Mouse (Mus musculus): ENCODE measurements around the gene Bace2. TPM values are rescaled to one million over a fixed set of nuclear protein-coding genes. Genes with fewer than 3 reads are reported as not detected.

Bace2 gene
- total and polyA plus RNA-seq, 3 experiments, result not detected

GRCm38 (mm10) chr16:97309796-97310569 lies 46.6 kb upstream of the Bace2 start:
- DNase-seq (ENCODE audit: low read depth, low spot score), result no peak
- H3K4me1 ChIP-seq (ENCODE audit: control insufficient read depth in 1 of 2, insufficient read depth in 2 of 2, low read length in 2 of 2), result 0 out of 4 replicates have a peak, but pooled peaks cover 0 to 9% of the 10 kb centered on the region in 2 experiments
- H3K36me3 ChIP-seq (ENCODE audit: control insufficient read depth in 1 of 2, insufficient read depth in 2 of 2, low read length in 2 of 2), result peaks cover 0 to 6% of the 10 kb centered on the region in 2 experiments; a peak in 2 of 4 replicates
- no peak overlapping the region for H3K4me3 ChIP-seq (ENCODE audit: control insufficient read depth in 1 of 2, insufficient read depth in 1 of 2, low read depth in 2 of 2, low read length in 2 of 2)
- H3K79me2 ChIP-seq (ENCODE audit: control insufficient read depth, insufficient read depth, low read length, poor library complexity), result no peaks in the 10 kb centered on the region
- TF ChIP-seq ZNF384 (IDR thresholded peaks at IDR 0.05; ENCODE audit: low read depth, low read length), result no peak
- TF ChIP-seq NRF1 (IDR thresholded peaks at IDR 0.05; ENCODE audit: insufficient read depth, low read depth, low read length, poor library complexity, severe bottlenecking), result no peak
- TF ChIP-seq MAZ (IDR thresholded peaks at IDR 0.05; ENCODE audit: low read depth, low read length), result no peak
- TF ChIP-seq TCF12 (IDR thresholded peaks at IDR 0.05; ENCODE audit: low read depth, low read length), result no peak
- no peak for TF ChIP-seq SMC3 (IDR thresholded peaks at IDR 0.05; ENCODE audit: low read depth, low read length)
- TF ChIP-seq MYC (IDR thresholded peaks at IDR 0.05; ENCODE audit: low read depth, low read length), result no peak
- TF ChIP-seq POLR2A (IDR thresholded peaks at IDR 0.05; ENCODE audit: control insufficient read depth in 1 of 2, insufficient read depth in 1 of 2, low read depth in 1 of 2, low read length in 2 of 2, poor library complexity in 1 of 2), result no peak
- TF ChIP-seq SIN3A (IDR thresholded peaks at IDR 0.05; ENCODE audit: low read length), result no peak
- no peak for TF ChIP-seq USF1 (IDR thresholded peaks at IDR 0.05; ENCODE audit: low read depth, low read length)
- no peak for TF ChIP-seq GATA1 (IDR thresholded peaks at IDR 0.05; ENCODE audit: low read depth, low read length)
- no peak for TF ChIP-seq HCFC1 (IDR thresholded peaks at IDR 0.05; ENCODE audit: low read depth, low read length)
- no peak for TF ChIP-seq MAFK (IDR thresholded peaks at IDR 0.05; ENCODE audit: borderline replicate concordance, low read depth, low read length)
- TF ChIP-seq CHD2 (IDR thresholded peaks at IDR 0.05; ENCODE audit: low read length), result no peak
- no peak for TF ChIP-seq KAT2A (conservative IDR thresholded peaks at IDR 0.05; ENCODE audit: low read depth, low read length)
- no peak for TF ChIP-seq TAL1 (IDR thresholded peaks at IDR 0.05; ENCODE audit: low read length)
- no peak overlapping the region for H3K27ac ChIP-seq (ENCODE audit: control insufficient read depth, low read depth, low read length)
- H3K9ac ChIP-seq (ENCODE audit: control insufficient read depth, low read depth, low read length, poor library complexity, severe bottlenecking), result no peak overlapping the region
- no peaks in the 10 kb centered on the region for H3K9me3 ChIP-seq (replicated peaks; ENCODE audit: insufficient read depth, low read length)
- H3K27me3 ChIP-seq (ENCODE audit: control insufficient read depth in 1 of 2, insufficient read depth in 2 of 2, low read length in 2 of 2), result no peaks in the 10 kb centered on the region

GRCm38 (mm10) chr16:97310570-97310846 lies 46.0 kb upstream of the Bace2 start:
- TF ChIP-seq MAX (IDR thresholded peaks at IDR 0.05; ENCODE audit: low read length) (no peak), TAL1 (IDR thresholded peaks at IDR 0.05; ENCODE audit: low read length) (peak; percentile 33; the same call in 1 of the 2 replicates), GATA1 (IDR thresholded peaks at IDR 0.05; ENCODE audit: low read depth, low read length) (peak; percentile 20; the same call in 1 of the 2 replicates), ETS1 (IDR thresholded peaks at IDR 0.05; ENCODE audit: low read depth, low read length) (peak; percentile 36; the same call in 1 of the 2 replicates), MEF2A (IDR thresholded peaks at IDR 0.05; ENCODE audit: extremely low read depth, insufficient replicate concordance, low read depth, low read length, poor library complexity, severe bottlenecking) (no peak), KAT2A (conservative IDR thresholded peaks at IDR 0.05; ENCODE audit: low read depth, low read length) (no peak), CHD1 (IDR thresholded peaks at IDR 0.05; ENCODE audit: low read depth, low read length) (no peak), EP300 (IDR thresholded peaks at IDR 0.05; ENCODE audit: low read depth in 1 of 2, low read length in 2 of 2) (peak; percentile 39 to 60; a peak in 3 of 4 replicates)
- Histone ChIP-seq H3K4me1 (ENCODE audit: control insufficient read depth in 1 of 2, insufficient read depth in 2 of 2, low read length in 2 of 2) (0 out of 4 replicates have a peak, but pooled peaks cover 0 to 9% of the 10 kb centered on the region in 2 experiments), H3K36me3 (ENCODE audit: control insufficient read depth in 1 of 2, insufficient read depth in 2 of 2, low read length in 2 of 2) (peaks cover 0 to 6% of the 10 kb centered on the region in 2 experiments; a peak in 2 of 4 replicates), H3K27me3 (ENCODE audit: control insufficient read depth in 1 of 2, insufficient read depth in 2 of 2, low read length in 2 of 2) (no peaks in the 10 kb centered on the region), H3K4me3 (ENCODE audit: control insufficient read depth in 1 of 2, insufficient read depth in 1 of 2, low read depth in 2 of 2, low read length in 2 of 2) (no peak overlapping the region), H3K9ac (ENCODE audit: control insufficient read depth, low read depth, low read length, poor library complexity, severe bottlenecking) (no peak overlapping the region), H3K27ac (ENCODE audit: control insufficient read depth, low read depth, low read length) (no peak overlapping the region), H3K79me2 (ENCODE audit: control insufficient read depth, insufficient read depth, low read length, poor library complexity) (no peaks in the 10 kb centered on the region), H3K9me3 (replicated peaks; ENCODE audit: insufficient read depth, low read length) (no peaks in the 10 kb centered on the region)
- peak; percentile 46 for DNase-seq (ENCODE audit: low read depth, low spot score)
